Mouse (Mus musculus) liver, embryonic 14.5 days (tissue): ENCODE measurements around the gene Prpf31.

Source experiments
- CTCF ChIP-seq: IDR thresholded peaks from 2 replicates; pipeline ENCODE4 v1.5.1; 2016; ENCODE audit warnings: antibody characterized with exemption, low read depth, control low read depth
- EP300 ChIP-seq: IDR thresholded peaks from 2 replicates; pipeline ENCODE4 v1.6.1; 2016; ENCODE audit warnings: antibody characterized with exemption, low read depth

DNA sequence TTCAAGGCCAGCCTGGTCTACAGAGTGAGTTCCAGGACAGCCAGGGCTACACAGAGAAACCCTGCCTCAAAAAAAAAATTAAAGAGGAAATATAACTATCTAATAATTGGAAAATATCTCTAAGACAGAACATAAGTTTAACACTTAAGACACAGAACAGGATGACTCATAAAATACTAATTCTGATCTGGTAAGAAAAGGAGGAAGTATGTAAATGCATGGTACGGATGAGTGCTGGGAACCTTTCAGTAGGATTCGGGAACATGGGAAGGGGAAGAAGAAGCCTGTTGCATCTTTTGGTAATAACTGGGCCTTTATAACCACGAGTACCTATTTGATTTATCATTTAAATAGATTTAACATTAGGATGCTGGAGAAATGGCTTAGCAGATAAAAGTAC, 15.8 kb upstream of the Prpf31 start:
- TF ChIP-seq CTCF (no peak), EP300 (no peak)
